Mouse (Mus musculus) embryonic facial prominence, embryonic 14.5 days (tissue): Measurements from ENCODE around the gene Kcnh1. TPM values are rescaled to one million over a fixed set of nuclear protein-coding genes. Genes with fewer than 3 reads are reported as not detected.

Experiments used
- ATAC-seq: fragments of 200-750 bp; cut with Nextera tagmentation; 2 replicates; pipeline ENCODE4 v1.8.0; 2017; ENCODE audit warnings: low read depth, moderate number of reproducible peaks, moderate TSS enrichment
- DNase-seq: peaks from one replicate; pipeline ENCODE4 v3.0.0-alpha.2; 2015; ENCODE audit warnings: low spot score
- H3K27ac ChIP-seq: fragments of 300-500 bp; sonication (generic); replicated peaks from 2 replicates; pipeline ENCODE4 v1.5.1; 2014; ENCODE audit warnings: low read depth, mild to moderate bottlenecking, low read length, moderate library complexity
- H3K27me3 ChIP-seq: fragments of 300-500 bp; sonication (generic); replicated peaks from 2 replicates; pipeline ENCODE4 v1.6.1; 2014; ENCODE audit warnings: low read length; ENCODE audit not compliant: control insufficient read depth, insufficient read depth
- H3K36me3 ChIP-seq: fragments of 300-500 bp; sonication (generic); 2 replicates; pipeline ENCODE4 v1.6.1; 2014; ENCODE audit warnings: low read length, mixed read lengths; ENCODE audit not compliant: control insufficient read depth, insufficient read depth
- H3K4me1 ChIP-seq: fragments of 300-500 bp; sonication (generic); 2 replicates; pipeline ENCODE4 v1.6.1; 2014; ENCODE audit warnings: antibody characterized with exemption, low read length; ENCODE audit not compliant: control insufficient read depth, insufficient read depth
- H3K4me2 ChIP-seq: fragments of 300-500 bp; sonication (generic); 2 replicates; pipeline ENCODE4 v1.6.1; 2014; ENCODE audit warnings: low read depth, mild to moderate bottlenecking, low read length, moderate library complexity, mixed read lengths
- H3K4me3 ChIP-seq: fragments of 300-500 bp; sonication (generic); 2 replicates; pipeline ENCODE4 v1.5.1; 2014; ENCODE audit warnings: low read depth, mild to moderate bottlenecking, low read length
- H3K9ac ChIP-seq: fragments of 300-500 bp; sonication (generic); 2 replicates; pipeline ENCODE4 v1.6.1; 2014; ENCODE audit warnings: low read depth, mild to moderate bottlenecking, low read length, moderate library complexity, mixed read lengths
- H3K9me3 ChIP-seq: fragments of 300-500 bp; sonication (generic); 2 replicates; pipeline ENCODE4 v1.6.1; 2016; ENCODE audit warnings: low read length; ENCODE audit not compliant: control insufficient read depth
- WGBS: fragments of 180-500 bp; shearing (Covaris S2); extraction: QIAGEN DNeasy Blood & Tissue Kit; methylation state at CpG from one replicate; pipeline ENCODE4 v1.1.7; 2014; 5-methylcytosine and 5-hydroxymethylcytosine counted together
- polyA plus RNA-seq: library from polyadenylated mRNA; unstranded; fragments of >200 nt; fragmentation: Nextera tagmentation; extraction: Ambion mirVana; gene quantifications from 2 replicates; pipeline ENCODE4 v1.2.1, GENCODE M21; 2014

Gene Kcnh1
- polyA plus RNA-seq, 1 experiment from 2014 or later, result 0.89 TPM

- no peak overlapping the region for H3K4me3 ChIP-seq
- 61% methylated on average over 7 of the region's 7 CpGs for WGBS
- DNase-seq (no peak), ATAC-seq (no peak)
- H3K27me3 ChIP-seq, result no peaks in the 10 kb centered on the region
- H3K9me3 ChIP-seq, result no peaks in the 10 kb centered on the region
- no peak overlapping the region for H3K4me2 ChIP-seq
- no peak overlapping the region for H3K27ac ChIP-seq
- no peak overlapping the region for H3K9ac ChIP-seq
- no peaks in the 10 kb centered on the region for H3K36me3 ChIP-seq
- no peaks in the 10 kb centered on the region for H3K4me1 ChIP-seq
Measured at GRCm38 (mm10) chr1:192313571-192313972, 123.0 kb downstream of the Kcnh1 start.

- no peaks in the 10 kb centered on the region for H3K4me1 ChIP-seq
- ATAC-seq (no peak), DNase-seq (no peak)
- no peaks in the 10 kb centered on the region for H3K27me3 ChIP-seq
- H3K9ac ChIP-seq, result no peak overlapping the region
- H3K9me3 ChIP-seq, result no peaks in the 10 kb centered on the region
- H3K4me3 ChIP-seq, result no peak overlapping the region
- H3K27ac ChIP-seq, result no peak overlapping the region
- whole genome bisulfite sequencing, result 59% methylated on average over 3 of the region's 3 CpGs
- H3K36me3 ChIP-seq, result no peaks in the 10 kb centered on the region
- H3K4me2 ChIP-seq, result no peak overlapping the region
Measured at GRCm38 (mm10) chr1:192314044-192314443, 123.5 kb downstream of the Kcnh1 start.

GRCm38 (mm10) chr1:192315392-192316070, 125.0 kb downstream of the Kcnh1 start:
- Histone ChIP-seq H3K27ac (no peak overlapping the region), H3K4me3 (no peak overlapping the region), H3K4me2 (no peak overlapping the region), H3K9ac (no peak overlapping the region), H3K4me1 (no peaks in the 10 kb centered on the region), H3K36me3 (no peaks in the 10 kb centered on the region), H3K9me3 (no peaks in the 10 kb centered on the region), H3K27me3 (no peaks in the 10 kb centered on the region)
- ATAC-seq, result no peak
- no peak for DNase-seq
- WGBS, result 72% methylated on average over 1 of the region's 1 CpGs

GRCm38 (mm10) chr1:192324223-192324622, 133.6 kb downstream of the Kcnh1 start:
- H3K27ac ChIP-seq, result no peak overlapping the region
- ATAC-seq (no peak), DNase-seq (no peak)
- H3K4me3 ChIP-seq, result no peak overlapping the region
- WGBS, result 50% methylated on average over 3 of the region's 3 CpGs
- H3K4me1 ChIP-seq, result no peaks in the 10 kb centered on the region
- no peak overlapping the region for H3K4me2 ChIP-seq
- H3K27me3 ChIP-seq, result no peaks in the 10 kb centered on the region
- no peak overlapping the region for H3K9ac ChIP-seq
- no peaks in the 10 kb centered on the region for H3K9me3 ChIP-seq
- no peaks in the 10 kb centered on the region for H3K36me3 ChIP-seq

GRCm38 (mm10) chr1:192327052-192327451, 136.5 kb downstream of the Kcnh1 start:
- WGBS, result 91% methylated on average over 8 of the region's 8 CpGs
- ATAC-seq, result no peak
- no peak overlapping the region for H3K9ac ChIP-seq
- no peak for DNase-seq
- H3K4me1 ChIP-seq, result no peaks in the 10 kb centered on the region
- no peaks in the 10 kb centered on the region for H3K27me3 ChIP-seq
- H3K4me2 ChIP-seq, result no peak overlapping the region
- no peak overlapping the region for H3K4me3 ChIP-seq
- no peaks in the 10 kb centered on the region for H3K36me3 ChIP-seq
- no peak overlapping the region for H3K27ac ChIP-seq
- H3K9me3 ChIP-seq, result peaks cover 2% of the 10 kb centered on the region; the same call in 1 of the 2 replicates

- no peak overlapping the region for H3K4me2 ChIP-seq
- H3K9ac ChIP-seq, result no peak overlapping the region
- no peaks in the 10 kb centered on the region for H3K4me1 ChIP-seq
- H3K9me3 ChIP-seq, result peaks cover 7% of the 10 kb centered on the region; the same call in 1 of the 2 replicates
- no peak for ATAC-seq
- H3K27ac ChIP-seq, result no peak overlapping the region
- H3K4me3 ChIP-seq, result no peak overlapping the region
- no peak for DNase-seq
- no peaks in the 10 kb centered on the region for H3K36me3 ChIP-seq
- H3K27me3 ChIP-seq, result no peaks in the 10 kb centered on the region
- 77% methylated on average over 6 of the region's 6 CpGs for WGBS
Measured at GRCm38 (mm10) chr1:192331207-192331606, 140.6 kb downstream of the Kcnh1 start.

GRCm38 (mm10) chr1:192336029-192336428, 145.5 kb downstream of the Kcnh1 start:
- ATAC-seq (no peak), DNase-seq (no peak)
- WGBS, result 93% methylated on average over 5 of the region's 5 CpGs

GRCm38 (mm10) chr1:192339361-192340077, 148.9 kb downstream of the Kcnh1 start:
- H3K4me3 ChIP-seq, result no peak overlapping the region
- WGBS, result 76% methylated on average over 9 of the region's 9 CpGs
- peaks cover 12% of the 10 kb centered on the region for H3K9me3 ChIP-seq
- no peaks in the 10 kb centered on the region for H3K4me1 ChIP-seq
- no peaks in the 10 kb centered on the region for H3K36me3 ChIP-seq
- ATAC-seq (no peak), DNase-seq (no peak)
- H3K27ac ChIP-seq, result no peak overlapping the region
- H3K4me2 ChIP-seq, result no peak overlapping the region
- H3K9ac ChIP-seq, result no peak overlapping the region
- no peaks in the 10 kb centered on the region for H3K27me3 ChIP-seq

More at GRCm38 (mm10) chr1:192336029-192336428, 145.5 kb downstream of the Kcnh1 start:
- H3K27me3 ChIP-seq, result no peaks in the 10 kb centered on the region
- H3K36me3 ChIP-seq, result no peaks in the 10 kb centered on the region
- no peak overlapping the region for H3K9ac ChIP-seq
- no peak overlapping the region for H3K27ac ChIP-seq
- no peaks in the 10 kb centered on the region for H3K4me1 ChIP-seq
- H3K4me2 ChIP-seq, result no peak overlapping the region
- H3K9me3 ChIP-seq, result peaks cover 14% of the 10 kb centered on the region
- no peak overlapping the region for H3K4me3 ChIP-seq
